Mouse (Mus musculus) skeletal muscle tissue, adult 2 months (tissue): ENCODE data around the gene Rnf149.
"Not testable (repeated sequence)": the region's sequence is repeated elsewhere in the genome, so short reads cannot be mapped to it uniquely, and the experiment has no call there.

Experiments
- DNase-seq: peaks from one replicate; pipeline ENCODE4 v3.0.0-alpha.2; 2012; ENCODE audit warnings: low read depth, low spot score

Gene Rnf149

DNA sequence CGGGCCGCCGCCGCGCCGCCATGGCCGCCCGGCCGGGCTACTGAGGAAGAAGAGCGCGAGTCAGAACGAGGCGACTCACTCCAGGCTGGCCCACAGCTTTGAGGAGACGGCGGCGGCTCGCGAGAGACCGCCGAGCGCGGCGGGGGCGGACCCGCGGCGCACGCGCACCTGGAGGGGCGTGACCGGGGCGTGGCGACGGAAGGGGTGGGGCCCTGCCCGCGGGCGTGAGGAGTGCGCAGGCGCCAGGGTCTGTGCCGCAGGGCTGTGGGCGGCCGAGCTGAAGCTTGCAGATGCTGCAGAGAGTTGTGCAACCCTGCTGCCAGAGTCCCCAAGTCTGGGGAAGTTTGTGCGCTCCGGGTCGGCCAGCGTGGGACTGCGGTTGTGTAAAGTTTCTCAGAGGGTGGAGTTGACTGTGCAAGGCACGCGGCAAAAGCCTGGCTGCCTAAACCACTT is at the start of gene Rnf149:
TSS of gene Rnf149 (minus strand) at position 153 of the 453 bp plus-strand sequence.
- DNase-seq, result peak; percentile 92

DNA sequence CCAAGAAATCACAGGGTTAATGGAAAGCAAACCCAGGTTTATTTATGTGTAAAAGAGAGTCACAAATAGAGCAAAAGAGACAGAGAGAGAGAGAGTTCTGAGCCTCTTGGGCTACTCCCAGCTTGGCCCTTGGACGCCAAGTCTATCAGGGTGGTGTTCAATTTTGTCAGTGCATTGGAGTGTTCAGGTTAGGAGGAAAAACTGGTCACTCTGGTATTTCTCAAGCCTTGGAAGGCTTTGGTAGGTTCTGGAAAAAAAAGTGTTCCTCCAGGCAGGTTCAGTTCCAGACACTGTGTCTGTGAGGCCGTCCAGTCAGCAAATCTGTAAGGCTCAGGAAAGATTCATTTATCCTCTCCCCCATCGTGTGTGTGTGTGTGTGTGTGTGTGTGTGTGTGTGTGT is 48.3 kb upstream of the Rnf149 start:
- DNase-seq, result no peak

DNA sequence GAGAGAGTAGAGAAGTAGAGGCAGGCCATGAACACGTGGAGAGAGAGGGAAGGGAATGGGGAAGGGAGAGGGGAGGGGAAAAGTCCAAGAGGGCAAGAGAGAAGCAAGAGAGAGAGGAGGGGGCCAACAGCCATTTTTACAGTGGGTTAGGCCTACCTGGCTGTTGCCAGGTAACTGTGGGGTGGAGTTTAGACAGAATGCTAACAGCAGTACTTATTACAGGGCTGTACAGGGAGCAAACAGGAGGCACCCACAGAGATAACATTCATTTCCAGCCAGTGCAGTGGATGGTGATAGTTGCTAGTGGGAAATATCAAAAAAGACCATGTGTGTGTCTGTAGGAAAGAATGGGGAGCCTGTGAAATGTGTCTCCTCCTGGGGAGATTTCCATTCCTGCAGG is 46.5 kb upstream of the Rnf149 start:
- no peak for DNase-seq

DNA sequence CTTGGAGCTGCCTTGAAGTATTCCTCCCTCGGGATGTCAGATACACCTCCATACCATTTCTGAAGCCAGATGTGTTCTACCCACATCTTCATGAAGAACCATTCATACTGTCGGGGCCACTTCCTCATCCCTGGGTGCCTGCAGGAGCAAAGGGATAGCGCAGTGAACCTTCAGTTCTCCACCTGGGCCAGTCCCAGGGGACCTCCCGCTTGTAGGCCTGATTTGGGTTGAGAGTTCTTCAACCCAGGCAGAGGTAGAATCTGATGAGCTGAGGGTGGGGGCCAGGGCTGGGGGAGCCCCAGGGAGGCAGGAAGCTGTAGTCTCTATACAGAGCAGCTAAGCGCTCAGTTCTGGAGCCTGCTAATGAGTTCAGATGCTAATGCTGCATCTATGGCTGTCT is 45.9 kb upstream of the Rnf149 start:
- DNase-seq, result no peak

DNA sequence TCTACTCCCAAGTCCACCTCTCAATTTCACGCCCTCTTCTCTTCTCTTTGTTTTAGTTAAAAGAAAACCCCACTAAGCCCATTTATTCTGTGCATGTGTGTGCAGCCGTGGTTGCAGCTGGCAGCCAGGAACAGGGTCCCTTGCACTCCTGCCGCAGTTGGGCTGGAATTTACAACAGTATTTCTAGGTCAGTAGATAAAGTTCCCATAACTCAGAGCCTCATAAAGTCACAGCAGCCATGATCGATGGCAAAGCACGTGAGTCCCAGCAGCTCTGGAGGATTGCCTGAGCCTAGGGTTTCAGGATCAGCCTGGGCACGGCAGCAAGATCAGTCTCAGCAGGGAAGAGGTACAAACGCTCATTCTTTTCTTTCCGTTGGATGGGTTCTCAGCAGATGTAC is 41.3 kb upstream of the Rnf149 start:
- no peak for DNase-seq

DNA sequence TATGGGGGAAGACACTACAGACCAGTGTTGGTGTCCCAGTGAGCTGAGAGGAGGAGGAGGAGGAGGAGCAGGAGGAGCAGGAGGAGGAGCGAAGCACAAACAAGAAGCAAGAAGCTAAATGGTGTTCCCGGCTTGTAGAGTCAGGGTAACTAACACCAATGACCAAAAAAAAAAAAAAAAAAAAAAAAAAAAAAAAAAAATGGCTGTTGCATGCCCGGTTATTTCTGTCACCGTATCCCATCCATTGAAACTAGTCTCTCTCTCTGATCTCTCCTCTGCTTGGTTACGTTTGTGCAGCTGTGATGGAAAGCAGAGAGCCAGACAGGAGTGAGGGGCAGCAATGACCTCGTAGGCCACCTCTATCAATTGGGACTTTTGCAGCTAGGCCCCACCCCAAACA is 38.3 kb upstream of the Rnf149 start:
- DNase-seq, result no peak

DNA sequence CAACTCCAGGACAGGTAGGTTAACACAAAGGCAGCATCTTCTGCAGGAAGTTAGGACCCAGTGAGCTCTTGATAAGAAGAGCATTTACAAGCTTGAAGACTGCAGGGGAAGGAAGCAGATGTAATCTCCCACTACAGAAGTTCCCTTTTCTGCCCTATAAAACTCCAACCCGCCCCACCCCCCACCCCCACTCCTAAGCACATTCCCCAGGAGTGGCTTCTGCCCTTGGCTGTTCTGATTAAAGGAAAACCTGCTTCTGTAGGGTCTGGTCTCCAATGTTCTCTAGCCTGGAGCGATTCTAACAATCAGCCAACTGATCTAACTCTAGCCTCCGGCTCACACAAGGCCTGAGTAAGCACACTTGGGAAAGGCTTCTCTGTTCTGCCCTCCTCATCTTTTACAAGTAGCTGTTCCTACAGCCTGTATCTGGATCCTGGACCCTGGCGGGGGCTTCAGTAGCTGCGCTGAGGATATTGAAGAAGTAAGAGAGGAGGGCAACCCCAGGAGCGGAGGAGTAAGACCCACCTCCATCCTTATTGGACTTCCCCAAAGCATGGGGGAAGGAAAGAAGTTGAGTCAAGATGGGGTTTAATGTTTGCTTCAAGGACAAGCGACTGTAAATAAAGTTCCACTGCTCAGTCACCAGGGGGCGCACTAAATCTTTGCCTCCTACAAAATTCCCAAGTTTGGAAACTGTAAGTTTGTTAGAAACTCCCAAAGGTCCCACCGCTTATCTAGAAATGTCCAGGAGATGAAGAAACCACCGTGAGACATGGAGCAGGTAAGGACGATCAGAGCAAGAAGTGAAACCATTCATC is 37.5 kb upstream of the Rnf149 start:
- DNase-seq, result peak; percentile 30

DNA sequence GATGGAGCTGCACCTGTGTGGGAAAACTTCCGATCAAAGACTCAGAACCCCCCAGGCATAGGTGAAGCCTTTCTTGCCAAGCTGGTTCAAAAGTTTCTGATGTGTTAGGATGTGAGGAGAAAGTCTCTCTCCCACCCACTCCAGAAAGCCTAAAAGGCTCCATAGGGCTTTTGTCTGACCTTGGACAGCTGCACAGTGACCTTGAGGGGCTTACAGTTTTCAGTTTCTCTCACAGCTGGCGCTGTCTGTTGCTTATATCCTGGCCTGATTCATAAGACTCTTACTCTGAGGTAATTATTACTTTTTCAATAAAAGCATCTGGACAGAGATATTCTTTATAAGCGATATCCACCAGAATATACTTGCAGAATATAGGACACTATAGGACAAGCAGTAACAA is 35.9 kb upstream of the Rnf149 start:
- no peak for DNase-seq

DNA sequence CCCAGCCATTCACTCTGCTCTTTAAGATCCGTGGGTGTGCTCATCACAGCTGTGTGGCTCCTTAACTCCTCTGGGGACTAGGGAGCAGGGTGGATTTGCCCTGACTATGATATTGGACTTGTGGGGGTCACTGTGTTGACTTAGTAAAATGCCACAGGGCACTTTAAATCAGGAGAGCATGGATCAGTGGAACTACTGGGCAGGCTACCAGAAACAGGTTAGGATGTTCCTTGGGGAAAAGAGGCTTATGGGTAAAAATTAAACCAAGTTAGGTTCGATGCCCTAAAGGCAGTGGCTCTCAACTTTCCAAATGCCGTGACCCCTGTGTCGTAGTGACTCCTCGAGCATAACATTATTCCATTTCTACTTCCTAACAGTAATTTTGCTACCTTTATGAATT is 35.3 kb upstream of the Rnf149 start:
- no peak for DNase-seq

DNA sequence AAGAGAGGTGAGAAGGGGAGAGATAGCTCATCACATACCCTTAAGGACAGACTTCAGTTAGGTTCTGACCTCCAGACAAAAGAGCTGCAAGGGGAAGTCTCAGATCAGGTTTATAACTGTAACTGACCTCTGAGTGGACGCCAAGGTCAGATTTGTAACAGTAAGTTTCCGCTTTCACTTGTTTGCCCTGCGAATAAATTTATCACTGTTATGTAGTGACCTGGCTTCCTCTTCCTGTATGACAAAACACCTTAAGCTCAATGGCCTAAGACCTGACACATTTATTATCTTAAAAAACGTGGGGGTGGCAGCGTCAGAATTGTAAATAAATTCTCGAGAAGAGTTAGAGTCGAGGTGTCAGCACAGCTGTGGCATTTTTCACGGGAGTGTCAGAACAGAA is 31.3 kb upstream of the Rnf149 start:
- DNase-seq, result no peak

DNA sequence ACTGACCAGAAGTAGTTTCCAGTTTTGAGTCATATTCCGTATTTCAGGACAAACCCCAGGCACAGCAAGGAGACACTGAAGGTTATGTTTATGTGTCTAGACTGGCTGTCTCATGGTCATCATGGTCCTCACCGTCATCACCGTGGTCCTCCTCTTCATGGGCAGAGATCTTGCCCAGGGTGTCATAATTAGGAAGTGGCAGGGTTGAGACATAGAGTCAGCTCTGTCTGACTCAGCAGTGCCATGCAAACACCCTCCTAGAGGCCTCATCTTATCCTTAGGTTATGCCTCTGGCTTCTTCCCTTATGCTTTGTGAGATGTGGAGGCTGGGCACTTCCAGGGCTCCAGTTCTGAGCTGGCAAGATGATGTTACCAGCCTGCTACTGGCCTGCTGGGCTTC is 25.3 kb upstream of the Rnf149 start:
- DNase-seq, result no peak

DNA sequence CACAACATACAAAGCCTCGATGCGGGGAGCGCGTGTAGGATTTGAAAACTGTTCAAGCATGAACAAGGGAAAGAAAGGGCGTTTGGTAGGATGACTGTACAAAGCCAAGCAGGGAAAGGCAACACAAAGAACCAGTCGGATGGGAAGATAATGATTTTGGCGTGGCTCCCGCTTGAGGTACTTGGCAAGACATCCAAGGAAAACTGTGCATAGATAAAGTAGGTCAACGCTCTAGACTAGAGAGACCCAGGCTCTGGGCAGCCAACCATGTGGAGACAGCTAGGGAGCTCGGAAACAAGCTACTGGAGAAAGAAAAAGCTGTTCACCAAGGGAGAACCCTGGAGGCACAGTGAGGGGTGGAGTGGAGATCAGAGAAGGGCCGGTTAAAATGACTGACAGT is 21.5 kb upstream of the Rnf149 start:
- no peak for DNase-seq

DNA sequence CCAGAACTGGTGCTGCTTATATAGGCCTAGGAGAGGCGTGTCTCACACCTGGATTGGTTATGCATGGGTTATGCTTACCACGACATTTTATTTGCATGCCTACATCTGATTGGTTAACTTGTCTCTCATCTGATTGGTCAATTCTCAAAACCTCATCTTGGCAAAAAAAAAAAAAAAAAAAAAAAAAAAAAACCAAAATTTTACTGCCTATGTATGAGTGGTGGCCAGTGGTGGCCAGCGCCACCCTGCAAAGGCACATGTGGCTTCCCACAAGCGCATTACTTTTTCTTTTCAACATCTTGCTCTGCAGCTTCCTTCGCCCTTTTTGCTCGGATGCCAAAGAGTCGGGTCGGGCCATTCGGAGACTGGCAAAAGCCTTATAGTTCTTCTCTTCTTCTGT is 19.9 kb upstream of the Rnf149 start:
- not testable (repeated sequence) for DNase-seq

DNA sequence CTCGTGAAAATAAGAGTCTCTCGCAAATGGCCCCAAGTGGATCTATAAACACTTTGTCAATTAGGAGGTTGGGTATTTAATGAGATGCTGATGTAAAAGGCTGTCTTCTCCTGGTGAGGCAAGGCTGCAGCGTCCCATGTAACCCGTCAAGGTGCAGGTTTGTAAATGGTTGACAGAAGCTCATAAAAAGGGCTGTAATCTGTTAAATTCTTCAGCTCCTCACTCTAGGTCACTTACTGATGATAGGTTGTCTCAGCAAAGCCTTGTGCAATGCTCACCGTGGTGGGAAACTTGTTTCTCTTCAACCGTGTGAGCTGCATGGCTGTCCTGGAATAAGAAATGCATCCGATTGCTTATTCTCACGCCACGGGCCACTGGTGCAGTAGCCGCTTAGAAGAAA is 16.6 kb upstream of the Rnf149 start:
- no peak for DNase-seq

DNA sequence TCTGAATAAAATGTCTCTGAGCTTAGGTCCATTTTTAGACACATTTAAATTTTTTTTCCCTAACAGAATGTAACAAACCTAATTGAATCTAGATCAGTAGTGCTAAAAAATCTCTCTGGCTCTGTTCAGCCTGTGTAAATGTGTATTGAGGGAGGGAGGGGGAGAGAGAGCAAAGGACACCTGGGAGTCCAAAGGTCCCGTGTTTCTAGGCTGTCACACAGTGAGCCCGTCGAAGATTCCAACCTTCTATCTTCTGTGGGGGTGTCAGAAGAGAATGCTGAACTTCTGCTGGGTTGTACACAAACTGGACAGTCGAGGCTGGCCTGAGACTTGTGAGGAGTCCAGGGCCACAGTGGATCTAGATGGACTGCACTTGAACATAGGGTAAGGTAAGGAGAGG is 14.9 kb upstream of the Rnf149 start:
- DNase-seq, result no peak

DNA sequence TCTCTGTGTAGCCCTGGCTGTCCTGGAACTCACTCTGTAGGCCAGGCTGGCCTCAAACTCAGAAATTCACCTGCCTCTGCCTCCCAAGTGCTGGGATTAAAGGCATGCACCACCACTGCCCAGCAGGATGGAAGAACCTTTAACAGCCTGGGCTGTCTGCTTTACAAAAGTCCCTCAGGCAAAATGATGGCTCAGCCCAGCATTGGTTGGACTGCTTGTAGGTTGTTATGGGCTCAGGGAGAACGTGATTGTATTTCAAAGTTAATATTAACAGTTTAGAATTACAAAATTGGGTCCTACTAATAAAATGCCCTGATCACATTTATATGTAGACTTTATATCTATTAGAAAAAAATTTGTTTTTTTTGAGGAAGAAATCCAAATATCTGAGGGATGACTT is 14.4 kb upstream of the Rnf149 start:
- not testable (repeated sequence) for DNase-seq

DNA sequence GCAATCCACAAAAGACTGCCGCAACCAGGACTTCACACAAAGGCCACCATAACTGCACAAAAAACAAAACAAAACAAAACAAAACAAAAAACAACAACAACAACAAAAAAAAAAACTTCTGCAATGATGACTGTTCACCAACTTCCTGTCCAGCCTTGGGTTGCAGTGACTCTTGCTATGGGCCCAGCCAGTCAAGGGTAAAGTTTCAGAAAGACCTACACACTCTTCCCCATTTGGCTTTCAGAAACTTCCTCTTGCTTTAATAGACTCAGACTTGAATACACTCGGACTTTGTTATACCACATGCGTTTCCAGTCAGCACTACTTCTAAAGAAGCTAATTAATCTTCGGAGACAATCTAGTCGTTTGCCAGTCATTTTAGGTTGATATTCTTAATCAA is 13.0 kb upstream of the Rnf149 start:
- no peak for DNase-seq

DNA sequence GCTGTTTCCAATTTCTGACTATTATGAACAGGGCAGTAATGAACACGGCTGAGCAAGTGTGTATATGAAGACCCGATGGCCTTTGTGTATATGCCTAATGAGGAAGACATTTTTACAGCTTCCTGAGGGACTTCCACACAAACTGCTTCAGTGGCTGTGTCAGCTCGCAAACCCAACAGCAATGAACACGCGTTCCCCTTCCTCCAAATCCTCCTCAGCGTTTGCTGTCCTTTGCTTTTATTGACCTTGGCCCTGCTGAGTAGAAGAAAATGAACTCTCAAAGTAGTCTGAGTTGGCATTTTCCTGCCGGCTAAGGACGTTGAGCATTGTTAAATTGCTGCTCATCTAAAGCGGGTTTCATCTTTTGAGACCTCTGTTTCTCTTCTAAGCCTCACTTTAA is 8.2 kb upstream of the Rnf149 start:
- no peak for DNase-seq

DNA sequence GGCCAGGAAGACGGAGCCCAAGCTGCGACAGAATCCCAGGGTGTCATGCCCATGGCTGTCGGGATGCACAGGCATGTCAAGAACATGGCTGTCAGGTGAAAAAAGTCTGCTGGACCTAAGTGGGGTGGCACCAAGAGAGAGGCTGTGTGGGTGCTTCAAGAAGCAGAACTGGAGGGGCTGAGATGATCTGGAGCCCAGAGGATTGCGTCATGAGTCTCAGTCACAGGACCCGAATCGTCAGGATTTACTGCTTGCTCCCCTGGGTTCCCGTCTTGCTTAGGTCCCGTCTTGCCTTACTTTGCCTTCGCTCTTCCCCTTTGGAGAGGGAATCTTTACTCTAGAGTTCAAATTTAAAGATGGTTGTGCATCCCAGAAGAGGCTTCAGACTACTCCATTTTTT is 6.0 kb upstream of the Rnf149 start:
- no peak for DNase-seq

DNA sequence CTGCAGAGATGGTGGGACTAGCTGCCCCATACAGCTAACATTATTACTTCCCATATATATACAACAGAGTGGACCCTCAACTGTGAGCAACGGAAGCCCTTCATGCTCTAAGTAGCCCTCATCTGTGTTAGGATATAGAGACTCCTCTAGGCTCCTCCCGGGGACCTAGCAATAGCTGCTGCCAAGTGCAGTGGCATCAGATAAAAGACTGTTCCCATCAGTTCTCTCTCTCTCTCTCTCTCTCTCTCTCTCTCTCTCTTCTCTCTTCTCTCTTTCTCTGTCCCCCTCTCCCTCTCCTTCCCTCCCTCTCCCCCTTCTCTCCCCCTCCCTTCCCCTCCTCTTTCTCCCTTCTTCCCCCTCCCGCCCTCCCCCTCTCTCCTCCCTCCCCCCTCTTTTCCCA is 4.0 kb upstream of the Rnf149 start:
- DNase-seq, result no peak

DNA sequence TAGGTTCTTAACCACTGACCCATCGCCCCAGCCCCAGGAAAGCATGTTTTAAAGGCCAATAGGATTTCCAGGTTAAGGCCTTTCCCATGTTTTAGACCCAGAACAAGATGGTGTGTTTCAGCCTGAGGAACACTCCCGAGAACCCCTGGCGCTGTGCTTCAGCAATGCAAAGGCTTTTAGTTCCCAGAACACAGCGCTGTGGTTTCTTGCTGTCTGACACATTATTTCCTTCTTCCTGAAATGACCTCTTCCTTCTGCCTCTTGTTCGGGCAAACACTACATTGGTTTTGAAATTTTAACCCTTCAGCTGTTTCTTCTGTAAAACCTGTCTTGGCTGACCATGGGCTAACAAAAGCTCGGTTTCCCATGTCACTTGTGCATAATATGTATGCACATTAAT is 1.9 kb upstream of the Rnf149 start:
- no peak for DNase-seq

DNA sequence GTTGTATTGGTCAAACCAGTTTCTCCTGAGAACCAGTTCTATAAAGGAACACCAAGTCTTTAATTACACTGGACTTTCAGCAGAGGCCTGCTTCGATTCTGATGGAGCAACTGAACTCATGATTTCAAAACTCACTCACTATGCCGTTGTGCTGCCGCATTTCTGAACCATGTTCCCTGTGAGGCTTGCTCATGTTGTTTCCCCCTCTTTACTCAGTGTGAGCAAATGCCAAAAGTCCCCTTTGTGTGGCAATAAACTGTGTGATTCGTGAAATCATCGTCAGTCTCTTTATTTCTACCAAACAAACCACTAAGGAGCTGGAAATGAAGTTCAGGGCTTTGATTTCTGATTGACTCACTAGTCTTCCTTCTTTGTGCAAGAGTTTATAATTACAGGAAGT is 1.2 kb upstream of the Rnf149 start:
- DNase-seq, result no peak

DNA sequence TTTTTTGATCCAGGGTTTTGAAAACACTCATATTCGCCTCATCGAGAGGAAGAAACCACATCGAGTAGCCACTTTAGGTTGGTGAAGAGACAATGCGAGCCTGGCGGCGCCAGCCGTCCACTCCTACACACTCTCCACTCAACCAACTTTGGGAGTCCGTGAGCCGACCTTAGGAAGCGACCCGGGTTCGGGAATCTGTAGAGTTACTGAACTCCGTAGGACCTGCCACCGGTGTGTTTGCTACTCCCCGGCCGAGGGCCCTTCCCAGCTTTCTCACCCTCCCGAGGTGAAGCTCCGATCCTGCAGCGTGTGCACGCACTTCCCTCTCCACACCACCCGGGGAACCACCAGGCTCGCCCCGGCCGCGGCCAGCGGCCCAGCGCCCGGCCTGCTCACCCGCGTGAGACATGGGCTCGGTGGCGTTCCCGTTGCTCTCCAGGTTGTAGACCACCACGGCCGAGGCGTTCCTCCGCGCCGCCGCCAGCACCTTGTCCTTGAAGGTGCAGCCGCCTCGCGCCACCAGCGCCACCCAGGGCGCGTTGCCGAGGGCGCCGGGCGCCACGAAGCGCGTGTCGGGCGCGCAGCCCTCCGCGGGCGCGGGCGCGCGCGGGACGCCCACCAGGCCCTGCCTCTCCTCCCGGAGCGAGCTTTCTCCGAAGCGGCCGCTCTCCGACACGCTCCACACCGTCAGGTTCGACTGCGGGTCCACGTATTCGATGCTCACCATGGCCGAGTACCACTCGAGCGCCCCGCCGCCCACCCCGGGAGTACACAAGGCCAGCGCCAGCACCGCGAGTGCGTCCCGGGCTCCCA is 568 bp downstream of the Rnf149 start:
- peak; percentile 19 for DNase-seq
